In genomic region chr8:69887289-69888243, GRCm38 (mm10) we compare ENCODE assay signal across 8 mouse cellular contexts. TPM values are rescaled to one million over a fixed set of nuclear protein-coding genes. Genes with fewer than 3 reads are reported as not detected.
DNase-seq lines count a peak whose midpoint lies in the region; ATAC-seq and TF ChIP-seq lines count a peak whose summit lies in the region.

Gene Cilp2, minus strand, starts transcription at chr8:69887687.

- ATAC-seq in forebrain, postnatal 0 days: peak; percentile 16; the same call in 1 of the 2 replicates
- no peak for ATAC-seq in intestine, embryonic 14.5 days (replicated peaks; ENCODE audit: low FRiP score, low TSS enrichment, low read depth)
- no peak for ATAC-seq in neural tube, embryonic 15.5 days (ENCODE audit: low FRiP score)

- no peak for TF ChIP-seq CTCF in testis, adult 2 months (IDR thresholded peaks at IDR 0.05; ENCODE audit: control insufficient read depth, insufficient read depth, insufficient replicate concordance, low read depth, low read length)
- TF ChIP-seq CTCF in forebrain, postnatal 0 days (IDR thresholded peaks at IDR 0.05; ENCODE audit: low read depth): no peak
- TF ChIP-seq CTCF in lung, adult 2 months (IDR thresholded peaks at IDR 0.05; ENCODE audit: insufficient read depth, low read length): no peak

- H3K9ac ChIP-seq in forebrain, postnatal 0 days: 0 out of 2 replicates have a peak within 1 kb of the TSS, but pooled peaks have one; percentile 22
- no peak within 1 kb of the TSS for H3K9ac ChIP-seq in intestine, embryonic 14.5 days (ENCODE audit: low read length)
- H3K9ac ChIP-seq in neural tube, embryonic 15.5 days (replicated peaks): no peak within 1 kb of the TSS

- 1% methylated on average over 57 of the region's 60 CpGs for WGBS in forebrain, postnatal 0 days
- WGBS in intestine, embryonic 14.5 days: 1% methylated on average over 58 of the region's 60 CpGs
- under 1% methylated on average over 56 of the region's 60 CpGs for WGBS in lung, adult 2 months
- 1% methylated on average over 59 of the region's 60 CpGs for WGBS in neural tube, embryonic 15.5 days

- peak within 1 kb of the TSS; percentile 41 for H3K4me3 ChIP-seq in testis, adult 2 months (ENCODE audit: control insufficient read depth, low read depth, low read length)
- peak within 1 kb of the TSS; percentile 23 for H3K4me3 ChIP-seq in forebrain, postnatal 0 days (ENCODE audit: low read depth, low read length)
- peak within 1 kb of the TSS; percentile 23 for H3K4me3 ChIP-seq in intestine, embryonic 14.5 days (ENCODE audit: low read depth, low read length)
- peak within 1 kb of the TSS; percentile 34 for H3K4me3 ChIP-seq in lung, adult 2 months (replicated peaks; ENCODE audit: extremely low read depth, low read depth, low read length)
- H3K4me3 ChIP-seq in neural tube, embryonic 15.5 days (replicated peaks): peak within 1 kb of the TSS; percentile 24

- TF ChIP-seq POLR2A in testis, adult 2 months (IDR thresholded peaks at IDR 0.05; ENCODE audit: control insufficient read depth, low read depth, low read length): no peak
- TF ChIP-seq POLR2A in lung, adult 2 months (IDR thresholded peaks at IDR 0.05; ENCODE audit: borderline replicate concordance, extremely low read depth, low read depth, low read length): no peak

- no peaks in the 10 kb centered on the region for H3K9me3 ChIP-seq in forebrain, postnatal 0 days (ENCODE audit: low read length)
- H3K9me3 ChIP-seq in intestine, embryonic 14.5 days (ENCODE audit: control insufficient read depth, low read length): no peaks in the 10 kb centered on the region
- no peaks in the 10 kb centered on the region for H3K9me3 ChIP-seq in neural tube, embryonic 15.5 days (replicated peaks)

- H3K4me1 ChIP-seq in testis, adult 2 months (ENCODE audit: control insufficient read depth, insufficient read depth, low read length): peaks cover 42% of the 10 kb centered on the region
- H3K4me1 ChIP-seq in forebrain, postnatal 0 days (ENCODE audit: insufficient read depth): no peaks in the 10 kb centered on the region
- peaks cover 20% of the 10 kb centered on the region for H3K4me1 ChIP-seq in intestine, embryonic 14.5 days (replicated peaks; ENCODE audit: control insufficient read depth, insufficient read depth, low read length)
- peaks cover 17% of the 10 kb centered on the region for H3K4me1 ChIP-seq in lung, adult 2 months (ENCODE audit: control insufficient read depth, insufficient read depth, low read length)
- peaks cover 49% of the 10 kb centered on the region for H3K4me1 ChIP-seq in neural tube, embryonic 15.5 days

- no peak within 1 kb of the TSS for H3K27ac ChIP-seq in testis, adult 2 months (ENCODE audit: control insufficient read depth, insufficient read depth, low read depth, low read length)
- H3K27ac ChIP-seq in forebrain, postnatal 0 days (ENCODE audit: low read depth, low read length): no peak within 1 kb of the TSS
- H3K27ac ChIP-seq in intestine, embryonic 14.5 days (ENCODE audit: low read depth): no peak within 1 kb of the TSS
- no peak within 1 kb of the TSS for H3K27ac ChIP-seq in neural tube, embryonic 15.5 days (replicated peaks)

- H3K27me3 ChIP-seq in testis, adult 2 months (ENCODE audit: control insufficient read depth, insufficient read depth, low read length): no peaks in the 10 kb centered on the region; the same call in 1 of the 2 replicates
- peaks cover 68% of the 10 kb centered on the region for H3K27me3 ChIP-seq in forebrain, postnatal 0 days (ENCODE audit: insufficient read depth, low read length)
- peaks cover 84% of the 10 kb centered on the region for H3K27me3 ChIP-seq in intestine, embryonic 14.5 days (replicated peaks; ENCODE audit: control insufficient read depth, insufficient read depth, low read length)
- H3K27me3 ChIP-seq in neural tube, embryonic 15.5 days (replicated peaks): peaks cover 79% of the 10 kb centered on the region

- DNase-seq in testis, postnatal 14 days (ENCODE audit: low spot score): no peak
- peak; percentile 16 for DNase-seq in forebrain, postnatal 0 days
- peak; percentile 76 for DNase-seq in intestine, embryonic 14.5 days (ENCODE audit: low spot score)
- peak; percentile 19 for DNase-seq in lung, adult 2 months
- no peak for DNase-seq in urinary bladder, postnatal 4 days (ENCODE audit: low spot score in 2 of 2)
- no peak for DNase-seq in ovary, postnatal 36 days (ENCODE audit: low spot score)

- H3K36me3 ChIP-seq in testis, adult 2 months (ENCODE audit: control insufficient read depth, insufficient read depth, low read length): no peaks in the 10 kb centered on the region
- peaks cover 3% of the 10 kb centered on the region for H3K36me3 ChIP-seq in forebrain, postnatal 0 days (ENCODE audit: insufficient read depth)
- 0 out of 2 replicates have a peak, but pooled peaks cover 2% of the 10 kb centered on the region for H3K36me3 ChIP-seq in intestine, embryonic 14.5 days (ENCODE audit: control insufficient read depth, insufficient read depth, low read length)
- H3K36me3 ChIP-seq in neural tube, embryonic 15.5 days: no peaks in the 10 kb centered on the region

- peak within 1 kb of the TSS; percentile 46 for H3K4me2 ChIP-seq in forebrain, postnatal 0 days (ENCODE audit: low read depth)
- peak within 1 kb of the TSS; percentile 41 for H3K4me2 ChIP-seq in intestine, embryonic 14.5 days (ENCODE audit: low read length)
- peak within 1 kb of the TSS; percentile 55 for H3K4me2 ChIP-seq in neural tube, embryonic 15.5 days

RNA-seq across cellular contexts. Expression of gene Cilp2, which starts in this region (rescaled TPM):
- 0.36 and 0.51 TPM in 2 replicates for polyA plus RNA-seq in testis, adult 2 months (2012; rRNA removed)
- total RNA-seq in forebrain, postnatal 0 days (2014; rRNA removed): 13.5 and 13.8 TPM in 2 replicates
- polyA plus RNA-seq in forebrain, postnatal 0 days (2015; fragmentation: Nextera tagmentation; extraction: Ambion mirVana): 9.5 and 10.1 TPM in 2 replicates
- polyA plus RNA-seq in intestine, embryonic 14.5 days (2014; fragmentation: Nextera tagmentation; extraction: Ambion mirVana): 0.44 and 0.57 TPM in 2 replicates
- polyA plus RNA-seq in lung, adult 2 months (2012; rRNA removed): 3.1 TPM in 2 replicates
- polyA plus RNA-seq in neural tube, embryonic 15.5 days (2015; fragmentation: Nextera tagmentation; extraction: Ambion mirVana): 5.3 and 6.0 TPM in 2 replicates

Comparison
In these comparisons a context has a peak if more than half of its experiments do, and no peak if none do; other contexts are left out.
1. Peak in DNase-seq, H3K4me3 ChIP-seq and H3K4me2 ChIP-seq in intestine, embryonic 14.5 days; RNA of the gene not detected or under 1 TPM.
2. DNase-seq: peak in forebrain, postnatal 0 days (single experiment) and lung, adult 2 months (single experiment); none in testis, postnatal 14 days (single experiment), urinary bladder, postnatal 4 days (0 of 2) and ovary, postnatal 36 days (single experiment).
3. Peak in every context shown above with its lines, with median percentiles within 50 percentile points of each other: H3K4me3 ChIP-seq and H3K4me2 ChIP-seq.